Comparison of ENCODE assay signal across 19 mouse cellular contexts in the genomic region with DNA sequence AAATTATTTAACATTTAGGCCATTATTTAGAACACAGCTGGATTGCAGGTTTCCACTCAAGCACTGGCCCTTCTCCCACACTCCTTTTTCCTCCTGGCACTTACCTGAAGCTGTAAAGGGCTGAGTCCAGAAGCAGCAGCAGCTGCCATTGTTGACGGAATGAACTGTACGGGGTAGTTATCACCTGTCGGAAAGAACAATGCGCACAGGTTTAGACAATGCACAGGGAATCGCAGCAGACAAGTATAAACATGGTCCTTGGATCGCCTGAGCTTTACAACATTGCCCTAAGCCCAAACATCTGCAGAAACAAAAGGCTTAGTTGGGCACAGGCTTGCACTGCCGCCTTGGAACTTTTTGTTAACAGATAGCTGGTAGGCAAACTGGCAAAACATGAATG.
DNase-seq lines count a peak whose midpoint lies in the region; ATAC-seq and TF ChIP-seq lines count a peak whose summit lies in the region.
"Had no signal": no experiment of that assay in that cellular context is flagged by ENCODE, and none has a peak within 500 bp of the region (broad histone marks: within the 10 kb centered on the region; RNA-seq: fewer than 3 reads in every experiment).

No protein-coding gene starts in this region.

- ATAC-seq in liver, embryonic 12.5 days = no peak
- peak; percentile 86 for ATAC-seq in embryonic facial prominence, embryonic 14.5 days (ENCODE audit: low read depth)
- ATAC-seq: forebrain, embryonic 14.5 days; hindbrain, postnatal 0 days had no signal

- H3K4me3 ChIP-seq in liver, adult 2 months (ENCODE audit: insufficient read depth, low read depth, low read length) = no peak overlapping the region
- H3K4me3 ChIP-seq in liver, embryonic 12.5 days = no peak overlapping the region
- H3K4me3 ChIP-seq in embryonic facial prominence, embryonic 14.5 days (ENCODE audit: low read depth, low read length) = no peak overlapping the region
- no peak overlapping the region for H3K4me3 ChIP-seq in thymus, adult 2 months (ENCODE audit: control insufficient read depth, insufficient read depth, low read length)
- H3K4me3 ChIP-seq: forebrain, embryonic 10.5 days; gastrocnemius, adult 2 months; heart, embryonic 10.5 days; hindbrain, embryonic 13.5 days had no signal

- no peak for TF ChIP-seq POLR2A in liver, adult 2 months (IDR thresholded peaks at IDR 0.05; ENCODE audit: extremely low read depth, insufficient read depth, low read length)
- TF ChIP-seq POLR2A in thymus, adult 2 months (IDR thresholded peaks at IDR 0.05; ENCODE audit: control insufficient read depth, extremely low read depth, insufficient read depth, low read length, poor library complexity) = no peak

- peaks cover 10% of the 10 kb centered on the region; the same call in 1 of the 2 replicates for H3K4me1 ChIP-seq in liver, adult 2 months (ENCODE audit: control insufficient read depth, insufficient read depth, low read length)
- H3K4me1 ChIP-seq in liver, embryonic 12.5 days = no peaks in the 10 kb centered on the region
- no peaks in the 10 kb centered on the region for H3K4me1 ChIP-seq in embryonic facial prominence, embryonic 14.5 days (ENCODE audit: control insufficient read depth, insufficient read depth, low read length)
- no peaks in the 10 kb centered on the region for H3K4me1 ChIP-seq in thymus, adult 2 months (replicated peaks; ENCODE audit: control insufficient read depth, insufficient read depth, low read length)

- H3K27me3 ChIP-seq in liver, adult 2 months (ENCODE audit: control insufficient read depth, insufficient read depth, low read length) = no peaks in the 10 kb centered on the region
- no peaks in the 10 kb centered on the region for H3K27me3 ChIP-seq in liver, embryonic 12.5 days (replicated peaks)
- no peaks in the 10 kb centered on the region for H3K27me3 ChIP-seq in embryonic facial prominence, embryonic 14.5 days (replicated peaks; ENCODE audit: control insufficient read depth, insufficient read depth, low read length)
- no peaks in the 10 kb centered on the region for H3K27me3 ChIP-seq in thymus, adult 2 months (ENCODE audit: control insufficient read depth, insufficient read depth, low read length)
- H3K27me3 ChIP-seq: CH12.LX; hindbrain, embryonic 13.5 days had no signal

- no peak overlapping the region for H3K4me2 ChIP-seq in liver, embryonic 12.5 days
- H3K4me2 ChIP-seq in embryonic facial prominence, embryonic 14.5 days (ENCODE audit: low read depth, low read length) = no peak overlapping the region
- H3K4me2 ChIP-seq: hindbrain, embryonic 13.5 days had no signal

- peak; percentile 15 for DNase-seq in liver, adult 2 months (ENCODE audit: extremely low read depth, low read depth, low spot score)
- peak; percentile 4 for DNase-seq in ZHBTc4 (ENCODE audit: low read depth, low spot score)
- peak; percentile 79 for DNase-seq in embryonic facial prominence, embryonic 14.5 days (ENCODE audit: low spot score)
- DNase-seq in adrenal gland, postnatal 4 days (ENCODE audit: low spot score in 2 of 2) = no peak
- no peak for DNase-seq in thymus, adult 2 months
- DNase-seq: cerebellum, adult 11-12 months; cerebellum, adult 9-10 months; cerebellum, postnatal 25 days; gastrocnemius, adult 2 months; gastrocnemius, postnatal 25 days; heart, adult 18-20 months; heart, postnatal 14 days had no signal

- H3K9me3 ChIP-seq in liver, embryonic 12.5 days (replicated peaks) = no peaks in the 10 kb centered on the region
- H3K9me3 ChIP-seq in embryonic facial prominence, embryonic 14.5 days (ENCODE audit: control insufficient read depth, low read length) = no peaks in the 10 kb centered on the region
- H3K9me3 ChIP-seq: forebrain, embryonic 10.5 days; heart, embryonic 10.5 days; hindbrain, embryonic 13.5 days had no signal

- no peaks in the 10 kb centered on the region for H3K36me3 ChIP-seq in liver, adult 2 months (ENCODE audit: control insufficient read depth, insufficient read depth, low read length)
- H3K36me3 ChIP-seq in liver, embryonic 12.5 days = peaks cover 22% of the 10 kb centered on the region
- H3K36me3 ChIP-seq in embryonic facial prominence, embryonic 14.5 days (ENCODE audit: control insufficient read depth, insufficient read depth, low read length) = no peaks in the 10 kb centered on the region
- no peaks in the 10 kb centered on the region for H3K36me3 ChIP-seq in thymus, adult 2 months (ENCODE audit: control insufficient read depth, insufficient read depth, low read length)
- H3K36me3 ChIP-seq: hindbrain, embryonic 13.5 days had no signal

- WGBS in liver, adult 2 months = 89% methylated on average over 7 of the region's 7 CpGs
- 87% methylated on average over 7 of the region's 7 CpGs for whole genome bisulfite sequencing in liver, embryonic 12.5 days (ENCODE audit: insufficient replicate concordance)
- WGBS in embryonic facial prominence, embryonic 14.5 days = 59% methylated on average over 7 of the region's 7 CpGs
- 97% methylated on average over 7 of the region's 7 CpGs for WGBS in thymus, adult 2 months

- no peaks in the 10 kb centered on the region for H3K79me2 ChIP-seq in liver, adult 2 months (ENCODE audit: control insufficient read depth, insufficient read depth, low read length)

- TF ChIP-seq CTCF in liver, adult 2 months (IDR thresholded peaks at IDR 0.05; ENCODE audit: low read depth, low read length) = no peak
- TF ChIP-seq CTCF in thymus, adult 2 months (IDR thresholded peaks at IDR 0.05; ENCODE audit: borderline replicate concordance, control insufficient read depth, extremely low read depth, insufficient read depth, low read length, poor library complexity) = no peak

- no peak overlapping the region for H3K9ac ChIP-seq in liver, adult 2 months (ENCODE audit: low read depth, low read length)
- H3K9ac ChIP-seq in liver, embryonic 12.5 days = no peak overlapping the region
- H3K9ac ChIP-seq in embryonic facial prominence, embryonic 14.5 days (ENCODE audit: low read depth, low read length) = no peak overlapping the region
- H3K9ac ChIP-seq: hindbrain, embryonic 13.5 days had no signal

- H3K27ac ChIP-seq in liver, adult 2 months (replicated peaks; ENCODE audit: insufficient read depth, low read depth, low read length) = no peak overlapping the region
- no peak overlapping the region for H3K27ac ChIP-seq in liver, embryonic 12.5 days
- no peak overlapping the region for H3K27ac ChIP-seq in embryonic facial prominence, embryonic 14.5 days (replicated peaks; ENCODE audit: low read depth, low read length)
- H3K27ac ChIP-seq in thymus, adult 2 months (ENCODE audit: control insufficient read depth, insufficient read depth, low read length) = no peak overlapping the region
- H3K27ac ChIP-seq: forebrain, embryonic 10.5 days; gastrocnemius, adult 2 months; heart, embryonic 10.5 days; hindbrain, embryonic 13.5 days; hindbrain, postnatal 0 days had no signal

Comparison
In these comparisons a context has a peak if more than half of its experiments do, and no peak if none do; other contexts are left out.
1. DNase-seq: peak in liver, adult 2 months (single experiment), ZHBTc4 (single experiment) and embryonic facial prominence, embryonic 14.5 days (single experiment); none in adrenal gland, postnatal 4 days (0 of 2) and thymus, adult 2 months (single experiment).